Mouse (Mus musculus) ES-E14 (cell line): ENCODE data around the gene Synj1. TPM values are rescaled to one million over a fixed set of nuclear protein-coding genes. Genes with fewer than 3 reads are reported as not detected.

Source experiments
- DNase-seq: peaks from one replicate; pipeline ENCODE4 v3.0.0-alpha.2; 2013; ENCODE audit warnings: low read depth, low spot score
- H3K27ac ChIP-seq: 2 replicates; pipeline ENCODE4 v1.5.1; 2012; ENCODE audit warnings: low read depth, mild to moderate bottlenecking, low read length, moderate library complexity, mixed read lengths; ENCODE audit not compliant: poor library complexity, insufficient read depth, severe bottlenecking
- H3K36me3 ChIP-seq: 2 replicates; pipeline ENCODE4 v1.6.1; 2012; ENCODE audit warnings: mild to moderate bottlenecking, low read length, moderate library complexity, mixed read lengths; ENCODE audit not compliant: control insufficient read depth, poor library complexity, insufficient read depth, severe bottlenecking
- H3K4me1 ChIP-seq, 2 experiments: fragments of 150-350 bp in 1 of 2; sonication (generic) in 1 of 2; 2 replicates each; pipeline ENCODE4 v1.6.1; 2012; ENCODE audit warnings: low read length in 2 of 2, mild to moderate bottlenecking in 1 of 2, mixed read lengths in 1 of 2; ENCODE audit not compliant: control insufficient read depth in 2 of 2, insufficient read depth in 2 of 2, poor library complexity in 1 of 2
- H3K4me3 ChIP-seq, 2 experiments: fragments of 150-350 bp in 1 of 2; sonication (generic) in 1 of 2; 2 replicates each; pipeline ENCODE4 v1.5.1; 2012; ENCODE audit warnings: low read length in 2 of 2, low read depth in 1 of 2, mild to moderate bottlenecking in 1 of 2, mixed read lengths in 1 of 2; ENCODE audit not compliant: insufficient read depth in 1 of 2, poor library complexity in 1 of 2, severe bottlenecking in 1 of 2
- H3K9ac ChIP-seq: 2 replicates; pipeline ENCODE4 v1.6.1; 2012; ENCODE audit warnings: low read depth, mild to moderate bottlenecking, low read length, mixed read lengths; ENCODE audit not compliant: poor library complexity, insufficient read depth, severe bottlenecking
- H3K9me3 ChIP-seq: fragments of 150-350 bp; sonication (generic); 2 replicates; pipeline ENCODE4 v1.6.1; 2012; ENCODE audit warnings: low read depth, mild to moderate bottlenecking, low read length; ENCODE audit not compliant: control insufficient read depth, insufficient read depth
- CHD2 ChIP-seq: IDR thresholded peaks from 2 replicates; pipeline ENCODE4 v1.6.1; 2014; ENCODE audit warnings: mild to moderate bottlenecking, low read depth, low read length, inconsistent platforms
- HCFC1 ChIP-seq: IDR thresholded peaks from 2 replicates; pipeline ENCODE4 v1.6.1; 2012; ENCODE audit warnings: low read length, inconsistent platforms, borderline replicate concordance; ENCODE audit not compliant: insufficient read depth
- MAFK ChIP-seq: IDR thresholded peaks from 2 replicates; pipeline ENCODE4 v1.6.1; 2014; ENCODE audit warnings: mild to moderate bottlenecking, low read depth, low read length, inconsistent platforms; ENCODE audit not compliant: insufficient read depth
- ZC3H11A ChIP-seq: IDR thresholded peaks from 2 replicates; pipeline ENCODE4 v1.6.1; 2012; ENCODE audit warnings: low read depth, mild to moderate bottlenecking, inconsistent platforms, low read length, borderline replicate concordance
- ZNF384 ChIP-seq: IDR thresholded peaks from 2 replicates; pipeline ENCODE4 v1.6.1; 2012; ENCODE audit warnings: low read depth, low read length, inconsistent platforms
- in situ Hi-C, 2 experiments: fragments of 600-800 bp; cut with MboI; formaldehyde crosslinking; loops; one replicate each; pipeline ENCODE4 v1.15.1; 2025; ENCODE audit warnings: low sequenced_read_pairs in 2 of 2, inconsistent platforms in 1 of 2; ENCODE audit not compliant: unreplicated experiment in 2 of 2
- total RNA-seq: library from RNA; depleted of rRNA; stranded (reverse); fragments of 300-350 nt; gene quantifications from 2 replicates; pipeline ENCODE4 v1.2.3, GENCODE M21; 2012

Gene Synj1
- total RNA-seq, 1 experiment = 8.9 TPM

GRCm38 (mm10) chr16:90901364-90901763 is 109.7 kb downstream of the Synj1 start:
- no peaks in the 10 kb centered on the region; a peak in 1 of 4 replicates for H3K4me1 ChIP-seq
- H3K4me3 ChIP-seq = no peak overlapping the region
- TF ChIP-seq MAFK (no peak), CHD2 (no peak), ZC3H11A (no peak), HCFC1 (no peak), ZNF384 (no peak)
- H3K36me3 ChIP-seq = no peaks in the 10 kb centered on the region
- no peaks in the 10 kb centered on the region for H3K9me3 ChIP-seq
- in situ Hi-C loops = no loop called here
- DNase-seq = no peak
- no peak overlapping the region for H3K9ac ChIP-seq
- H3K27ac ChIP-seq = no peak overlapping the region

GRCm38 (mm10) chr16:90899498-90899897 is 111.6 kb downstream of the Synj1 start:
- no peak for TF ChIP-seq ZNF384
- H3K36me3 ChIP-seq = no peaks in the 10 kb centered on the region
- H3K27ac ChIP-seq = no peak overlapping the region
- no peak overlapping the region for H3K9ac ChIP-seq
- in situ Hi-C loops = no loop called here
- no peak overlapping the region for H3K4me3 ChIP-seq
- no peaks in the 10 kb centered on the region for H3K9me3 ChIP-seq
- no peak for DNase-seq
- no peaks in the 10 kb centered on the region; a peak in 1 of 4 replicates for H3K4me1 ChIP-seq

- in situ Hi-C loops = no loop called here
- Histone ChIP-seq H3K4me1 (no peaks in the 10 kb centered on the region; a peak in 1 of 4 replicates), H3K9ac (no peak overlapping the region), H3K9me3 (no peaks in the 10 kb centered on the region), H3K36me3 (no peaks in the 10 kb centered on the region), H3K27ac (no peak overlapping the region), H3K4me3 (no peak overlapping the region)
- TF ChIP-seq HCFC1 (no peak), CHD2 (no peak), MAFK (no peak), ZC3H11A (no peak), ZNF384 (no peak)
- no peak for DNase-seq
Measured at GRCm38 (mm10) chr16:90897651-90898050, 113.5 kb downstream of the Synj1 start.

- DNase-seq = no peak
- no peaks in the 10 kb centered on the region for H3K9me3 ChIP-seq
- in situ Hi-C loops = no loop called here
- no peaks in the 10 kb centered on the region; a peak in 1 of 4 replicates for H3K4me1 ChIP-seq
- no peak overlapping the region for H3K9ac ChIP-seq
- H3K4me3 ChIP-seq = no peak overlapping the region
- no peak overlapping the region for H3K27ac ChIP-seq
- TF ChIP-seq HCFC1 (no peak), ZC3H11A (no peak), ZNF384 (no peak), CHD2 (no peak), MAFK (no peak)
- no peaks in the 10 kb centered on the region for H3K36me3 ChIP-seq
Measured at GRCm38 (mm10) chr16:90893792-90894191, 117.3 kb downstream of the Synj1 start.

GRCm38 (mm10) chr16:90893019-90893418 is 118.1 kb downstream of the Synj1 start:
- TF ChIP-seq MAFK (no peak), CHD2 (no peak), ZNF384 (no peak), ZC3H11A (no peak), HCFC1 (no peak)
- no peaks in the 10 kb centered on the region; a peak in 1 of 4 replicates for H3K4me1 ChIP-seq
- H3K9me3 ChIP-seq = no peaks in the 10 kb centered on the region
- no peak overlapping the region for H3K27ac ChIP-seq
- no peak for DNase-seq
- no peaks in the 10 kb centered on the region for H3K36me3 ChIP-seq
- no peak overlapping the region for H3K9ac ChIP-seq
- in situ Hi-C loops = no loop called here
- no peak overlapping the region for H3K4me3 ChIP-seq
